Mouse (Mus musculus): ENCODE measurements around the gene Mxi1.

The Mxi1 gene

GRCm38 (mm10) chr19:53423341-53423753, 113.0 kb downstream of the Mxi1 start:
- no peak for DNase-seq (ENCODE audit: low spot score in 2 of 2)

- no peak for DNase-seq (ENCODE audit: low spot score in 2 of 2)
These were observed 113.6 kb downstream of the Mxi1 start for GRCm38 (mm10) chr19:53423816-53424465.

- no peak for DNase-seq (ENCODE audit: low spot score in 2 of 2)
These were observed 114.3 kb downstream of the Mxi1 start for GRCm38 (mm10) chr19:53424629-53425028.

Data from frontal cortex, postnatal 10 days (tissue).